Mouse (Mus musculus) CD4-positive naive resting alpha-beta T cell, adult 76 days (primary cell): ENCODE measurements around the gene Appl2. TPM values are rescaled to one million over a fixed set of nuclear protein-coding genes. Genes with fewer than 3 reads are reported as not detected.

Experiments
- total RNA-seq: library from RNA; stranded (reverse); gene quantifications from one replicate; pipeline ENCODE4 v1.2.4, GENCODE M21; 2023

The Appl2 gene
- 58.8 TPM for total RNA-seq

GRCm38 (mm10) chr10:83648131-83649020 is at the start of gene Appl2:
Appl2 (minus strand) TSS chr10:83648738.

Other genes with a start within 250 kb of the Appl2 start
- not detected for gene Aldh1l2, start 114.6 kb downstream of the Appl2 start, total RNA-seq
- 49.2 TPM for gene Washc4, start 105.0 kb downstream of the Appl2 start, total RNA-seq
- gene 1500009L16Rik, start 74.1 kb upstream of the Appl2 start, total RNA-seq, result not detected